Mouse (Mus musculus): ENCODE measurements at regions not wholly inside any gene's neighbourhood (a gene's known extent, or its start where the extent isn't known, plus 50 kb on each side); places are given as distances from the start of the nearest gene placed in this dataset.

GRCm38 (mm10) chr11:10689917-10690316 is 424.1 kb upstream of the Vwc2 start:
- Histone ChIP-seq H3K4me1 (ENCODE audit: insufficient read depth) (no peaks in the 10 kb centered on the region), H3K4me2 (ENCODE audit: low read depth, low read length) (no peak overlapping the region), H3K4me3 (ENCODE audit: low read depth, low read length) (no peak overlapping the region), H3K9ac (replicated peaks) (no peak overlapping the region), H3K27me3 (ENCODE audit: insufficient read depth, low read length) (no peaks in the 10 kb centered on the region), H3K9me3 (ENCODE audit: low read length) (0 out of 2 replicates have a peak, but pooled peaks cover 3% of the 10 kb centered on the region), H3K27ac (ENCODE audit: low read depth) (no peak overlapping the region), H3K36me3 (replicated peaks; ENCODE audit: insufficient read depth, low read length) (no peaks in the 10 kb centered on the region)
- DNase-seq, result no peak
- WGBS (ENCODE audit: insufficient replicate concordance), result 71% methylated on average over 6 of the region's 6 CpGs
- no peak for ATAC-seq
- TF ChIP-seq CTCF (IDR thresholded peaks at IDR 0.05; ENCODE audit: low read depth) (no peak), EP300 (IDR thresholded peaks at IDR 0.05; ENCODE audit: low read depth) (no peak)

GRCm38 (mm10) chr11:10724991-10725390 is 389.0 kb upstream of the Vwc2 start:
- H3K4me1 ChIP-seq (ENCODE audit: insufficient read depth), result no peaks in the 10 kb centered on the region
- no peak for DNase-seq
- H3K27me3 ChIP-seq (ENCODE audit: insufficient read depth, low read length), result no peaks in the 10 kb centered on the region
- TF ChIP-seq CTCF (IDR thresholded peaks at IDR 0.05; ENCODE audit: low read depth) (no peak), EP300 (IDR thresholded peaks at IDR 0.05; ENCODE audit: low read depth) (no peak)
- ATAC-seq, result no peak
- no peak overlapping the region for H3K4me3 ChIP-seq (ENCODE audit: low read depth, low read length)
- H3K4me2 ChIP-seq (ENCODE audit: low read depth, low read length), result no peak overlapping the region
- no peaks in the 10 kb centered on the region for H3K9me3 ChIP-seq (ENCODE audit: low read length)
- H3K36me3 ChIP-seq (replicated peaks; ENCODE audit: insufficient read depth, low read length), result no peaks in the 10 kb centered on the region
- H3K27ac ChIP-seq (ENCODE audit: low read depth), result no peak overlapping the region
- H3K9ac ChIP-seq (replicated peaks), result no peak overlapping the region
- 81% methylated on average over 1 of the region's 1 CpGs for WGBS (ENCODE audit: insufficient replicate concordance)

- TF ChIP-seq EP300 (IDR thresholded peaks at IDR 0.05; ENCODE audit: low read depth) (no peak), CTCF (IDR thresholded peaks at IDR 0.05; ENCODE audit: low read depth) (no peak)
- Histone ChIP-seq H3K4me3 (ENCODE audit: low read depth, low read length) (no peak overlapping the region), H3K9ac (replicated peaks) (no peak overlapping the region), H3K27ac (ENCODE audit: low read depth) (no peak overlapping the region), H3K9me3 (ENCODE audit: low read length) (no peaks in the 10 kb centered on the region), H3K4me1 (ENCODE audit: insufficient read depth) (no peaks in the 10 kb centered on the region), H3K4me2 (ENCODE audit: low read depth, low read length) (no peak overlapping the region), H3K27me3 (ENCODE audit: insufficient read depth, low read length) (no peaks in the 10 kb centered on the region), H3K36me3 (replicated peaks; ENCODE audit: insufficient read depth, low read length) (no peaks in the 10 kb centered on the region)
- ATAC-seq (peak; percentile 73), DNase-seq (no peak)
- 72% methylated on average over 8 of the region's 8 CpGs for WGBS (ENCODE audit: insufficient replicate concordance)
Measured at GRCm38 (mm10) chr11:10728818-10729549, 385.0 kb upstream of the Vwc2 start.

Measured in liver, postnatal 0 days (tissue).